8 mouse cellular contexts compared by ENCODE assay signal in the genomic region with DNA sequence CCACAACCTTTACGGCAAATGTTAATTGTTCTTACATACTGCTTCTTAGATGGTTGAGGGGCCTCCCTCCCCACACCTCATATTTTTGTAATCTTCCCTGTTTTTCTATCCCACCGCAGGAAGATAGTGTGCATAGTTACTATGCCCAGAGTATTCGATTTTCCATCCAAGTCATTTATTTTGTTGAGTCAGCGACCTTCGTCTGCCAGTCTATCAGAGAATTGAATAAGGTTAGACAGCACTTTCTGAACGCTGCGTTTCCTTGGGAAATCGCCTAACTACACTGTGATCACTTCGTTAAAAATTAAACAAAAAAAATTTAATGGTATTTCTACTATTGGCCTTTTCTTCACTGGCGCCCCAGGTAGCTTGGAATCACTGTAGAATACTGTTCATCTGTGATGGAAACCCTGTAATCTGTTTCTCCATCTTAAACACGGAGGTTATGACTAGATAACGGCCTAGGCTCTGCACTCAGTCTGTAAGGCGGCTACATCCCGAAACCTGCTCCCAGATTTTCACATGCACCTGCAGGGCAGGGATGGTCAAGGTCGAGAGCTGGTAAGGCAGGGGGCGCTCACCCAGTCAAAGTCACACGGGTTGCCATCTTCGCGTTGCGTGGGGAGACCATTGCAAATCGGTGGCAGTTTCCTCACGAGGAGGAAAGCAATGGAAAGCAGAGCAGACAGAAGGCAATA. TPM values are rescaled to one million over a fixed set of nuclear protein-coding genes. Genes with fewer than 3 reads are reported as not detected.
DNase-seq lines count a peak whose midpoint lies in the region; ATAC-seq and TF ChIP-seq lines count a peak whose summit lies in the region.

No protein-coding gene starts in this region.

- H3K4me1 ChIP-seq in heart, adult 2 months (ENCODE audit: control insufficient read depth, insufficient read depth, low read length) = peaks cover 3% of the 10 kb centered on the region; the same call in 1 of the 2 replicates
- H3K4me1 ChIP-seq in E14TG2a.4 (replicated peaks; ENCODE audit: low read depth, low read length) = peaks cover 44% of the 10 kb centered on the region
- H3K4me1 ChIP-seq in embryonic fibroblast, embryonic 13.5 days (ENCODE audit: control insufficient read depth, insufficient read depth, low read length) = peaks cover 5% of the 10 kb centered on the region; the same call in 1 of the 2 replicates
- H3K4me1 ChIP-seq in limb, embryonic 12.5 days (replicated peaks) = peaks cover 14% of the 10 kb centered on the region
- H3K4me1 ChIP-seq in neural tube, embryonic 14.5 days (ENCODE audit: control insufficient read depth, insufficient read depth, low read length) = peaks cover 20% of the 10 kb centered on the region

- H3K9me3 ChIP-seq in E14TG2a.4 (ENCODE audit: low read length) = no peaks in the 10 kb centered on the region
- H3K9me3 ChIP-seq in limb, embryonic 12.5 days = no peaks in the 10 kb centered on the region
- H3K9me3 ChIP-seq in neural tube, embryonic 14.5 days (ENCODE audit: control insufficient read depth, low read length) = no peaks in the 10 kb centered on the region

- intact Hi-C loops in heart, adult 2 months (cut with DNase I) = no loop called here
- intact Hi-C loops in heart, postnatal 36 days (cut with DNase I) = loop anchor here (5.0 kb wide), 1 partner anchor 120 kb away; a partner anchor contains a TSS

- H3K4me2 ChIP-seq in limb, embryonic 12.5 days = peak overlapping the region; percentile 76
- peak overlapping the region; percentile 51 for H3K4me2 ChIP-seq in neural tube, embryonic 14.5 days (ENCODE audit: low read depth, low read length)

- peak overlapping the region; percentile 7 for H3K27ac ChIP-seq in heart, adult 2 months
- H3K27ac ChIP-seq in embryonic fibroblast, embryonic 13.5 days (ENCODE audit: insufficient read depth, low read length) = no peak overlapping the region
- peak overlapping the region; percentile 53; the same call in 1 of the 2 replicates for H3K27ac ChIP-seq in limb, embryonic 12.5 days
- peak overlapping the region; percentile 69 for H3K27ac ChIP-seq in neural tube, embryonic 14.5 days (ENCODE audit: low read depth, low read length)

- WGBS in heart, adult 2 months = 6% methylated on average over 22 of the region's 22 CpGs
- WGBS in limb, embryonic 12.5 days = 10% methylated on average over 22 of the region's 22 CpGs
- 11% methylated on average over 21 of the region's 22 CpGs for WGBS in neural tube, embryonic 14.5 days

- peak overlapping the region; percentile 73 for H3K4me3 ChIP-seq in heart, adult 2 months
- peak overlapping the region; percentile 89 for H3K4me3 ChIP-seq in E14TG2a.4 (replicated peaks; ENCODE audit: low read length)
- H3K4me3 ChIP-seq in embryonic fibroblast, embryonic 13.5 days (ENCODE audit: insufficient read depth, low read length) = peak overlapping the region; percentile 81
- peak overlapping the region; percentile 79 for H3K4me3 ChIP-seq in limb, embryonic 12.5 days (replicated peaks)
- peak overlapping the region; percentile 98 for H3K4me3 ChIP-seq in neural tube, embryonic 14.5 days (ENCODE audit: low read depth, low read length)

- DNase-seq in heart, adult 2 months = no peak
- no peak for DNase-seq in heart, postnatal 36 days
- DNase-seq in right cerebral cortex, postnatal 4 days = no peak
- no peak for DNase-seq in adrenal gland, adult 18-20 months (ENCODE audit: low spot score in 2 of 2)

- peak; percentile 59 for TF ChIP-seq CTCF in heart, adult 2 months (IDR thresholded peaks at IDR 0.05)
- no peak for TF ChIP-seq CTCF in E14TG2a.4 (conservative IDR thresholded peaks at IDR 0.05; ENCODE audit: low read length)
- peak; percentile 52; the same call in 1 of the 2 replicates for TF ChIP-seq CTCF in embryonic fibroblast, embryonic 13.5 days (IDR thresholded peaks at IDR 0.05; ENCODE audit: borderline replicate concordance, insufficient read depth, low read length)

- TF ChIP-seq EP300 in heart, adult 2 months (IDR thresholded peaks at IDR 0.05; ENCODE audit: insufficient read depth, low read depth, low read length) = no peak

- no peak for TF ChIP-seq POLR2A in heart, adult 2 months (IDR thresholded peaks at IDR 0.05; ENCODE audit: insufficient read depth, low read depth, low read length)
- TF ChIP-seq POLR2A in embryonic fibroblast, embryonic 13.5 days (IDR thresholded peaks at IDR 0.05; ENCODE audit: low read depth, low read length) = no peak

- peak; percentile 58 for ATAC-seq in limb, embryonic 12.5 days (ENCODE audit: insufficient number of reproducible peaks, insufficient read depth, low FRiP score, low TSS enrichment, low read depth)
- peak; percentile 63 for ATAC-seq in neural tube, embryonic 14.5 days (ENCODE audit: low read depth)

- H3K36me3 ChIP-seq in heart, adult 2 months (ENCODE audit: control insufficient read depth, insufficient read depth, low read length) = no peaks in the 10 kb centered on the region; the same call in 1 of the 2 replicates
- H3K36me3 ChIP-seq in E14TG2a.4 (ENCODE audit: insufficient read depth, low read length) = peaks cover 62% of the 10 kb centered on the region
- peaks cover 51% of the 10 kb centered on the region for H3K36me3 ChIP-seq in limb, embryonic 12.5 days
- H3K36me3 ChIP-seq in neural tube, embryonic 14.5 days (ENCODE audit: control insufficient read depth, insufficient read depth, low read length) = peaks cover 16% of the 10 kb centered on the region; the same call in 1 of the 2 replicates

- peaks cover 1% of the 10 kb centered on the region; the same call in 1 of the 2 replicates for H3K79me2 ChIP-seq in heart, adult 2 months (replicated peaks; ENCODE audit: control insufficient read depth, insufficient read depth, low read length)

- H3K27me3 ChIP-seq in heart, adult 2 months (ENCODE audit: control insufficient read depth, insufficient read depth, low read length) = no peaks in the 10 kb centered on the region
- H3K27me3 ChIP-seq in E14TG2a.4 (ENCODE audit: insufficient read depth, low read length) = no peaks in the 10 kb centered on the region
- no peaks in the 10 kb centered on the region for H3K27me3 ChIP-seq in limb, embryonic 12.5 days
- no peaks in the 10 kb centered on the region for H3K27me3 ChIP-seq in neural tube, embryonic 14.5 days (ENCODE audit: control insufficient read depth, insufficient read depth, low read length)

- H3K9ac ChIP-seq in heart, adult 2 months (ENCODE audit: low read depth, low read length) = peak overlapping the region; percentile 88
- H3K9ac ChIP-seq in limb, embryonic 12.5 days (replicated peaks) = peak overlapping the region; percentile 58
- peak overlapping the region; percentile 47 for H3K9ac ChIP-seq in neural tube, embryonic 14.5 days (replicated peaks; ENCODE audit: low read depth, low read length)

RNA-seq across cellular contexts. Expression of a gene that starts 0.4 kb away (rescaled TPM):
- total RNA-seq in heart, adult 2 months (2021) = 1 to 10 TPM; 5.8 to 5.9 TPM
- not detected in 2 replicates for polyA plus RNA-seq in heart, adult 2 months (2012; rRNA removed)
- total RNA-seq in heart, postnatal 36 days (2021) = 1 to 10 TPM; 3.3 to 8.3 TPM
- not detected in 2 replicates for polyA plus RNA-seq in embryonic fibroblast, embryonic 13.5 days (2011; ENCODE audit: insufficient read length, low read depth, missing spikeins)
- not detected in 2 replicates for polyA plus RNA-seq in limb, embryonic 12.5 days (2016; fragmentation: Nextera tagmentation; extraction: Ambion mirVana)
- 0.13 TPM in 1 of 2 replicates, not detected in the other for polyA plus RNA-seq in neural tube, embryonic 14.5 days (2014; fragmentation: Nextera tagmentation; extraction: Ambion mirVana)
- not detected for total RNA-seq in adrenal gland, adult 18-20 months (2021)

RNA-seq across cellular contexts. Expression of a gene that starts 0.8 kb away (rescaled TPM):
- 10 to 100 TPM; 11.5 to 14.2 TPM for total RNA-seq in heart, adult 2 months (2021)
- 6.8 and 10.4 TPM in 2 replicates for polyA plus RNA-seq in heart, adult 2 months (2012; rRNA removed)
- 10 to 100 TPM; 11.7 to 12.2 TPM for total RNA-seq in heart, postnatal 36 days (2021)
- 21.3 and 28.0 TPM in 2 replicates for polyA plus RNA-seq in embryonic fibroblast, embryonic 13.5 days (2011; ENCODE audit: insufficient read length, low read depth, missing spikeins)
- polyA plus RNA-seq in limb, embryonic 12.5 days (2016; fragmentation: Nextera tagmentation; extraction: Ambion mirVana) = 37.4 TPM in 2 replicates
- 61.5 and 64.5 TPM in 2 replicates for polyA plus RNA-seq in neural tube, embryonic 14.5 days (2014; fragmentation: Nextera tagmentation; extraction: Ambion mirVana)
- 10 to 100 TPM; 22.7 to 25.9 TPM for total RNA-seq in adrenal gland, adult 18-20 months (2021)

RNA-seq across cellular contexts. Expression of a gene that starts 1.5 kb away (rescaled TPM):
- 100 to 1,000 TPM; 105 to 115 TPM for total RNA-seq in heart, adult 2 months (2021)
- 148 and 203 TPM in 2 replicates for polyA plus RNA-seq in heart, adult 2 months (2012; rRNA removed)
- 100 to 1,000 TPM; 100 to 134 TPM for total RNA-seq in heart, postnatal 36 days (2021)
- polyA plus RNA-seq in embryonic fibroblast, embryonic 13.5 days (2011; ENCODE audit: insufficient read length, low read depth, missing spikeins) = 53.3 and 71.2 TPM in 2 replicates
- 115 and 118 TPM in 2 replicates for polyA plus RNA-seq in limb, embryonic 12.5 days (2016; fragmentation: Nextera tagmentation; extraction: Ambion mirVana)
- polyA plus RNA-seq in neural tube, embryonic 14.5 days (2014; fragmentation: Nextera tagmentation; extraction: Ambion mirVana) = 311 and 342 TPM in 2 replicates
- total RNA-seq in adrenal gland, adult 18-20 months (2021) = 100 to 1,000 TPM; 146 to 179 TPM

RNA-seq across cellular contexts. Expression of a gene that starts 6.8 kb away (rescaled TPM):
- 10 to 100 TPM; 21.8 to 28.0 TPM for total RNA-seq in heart, adult 2 months (2021)
- 18.0 and 19.6 TPM in 2 replicates for polyA plus RNA-seq in heart, adult 2 months (2012; rRNA removed)
- 10 to 100 TPM; 26.2 to 29.6 TPM for total RNA-seq in heart, postnatal 36 days (2021)
- 106 and 122 TPM in 2 replicates for polyA plus RNA-seq in embryonic fibroblast, embryonic 13.5 days (2011; ENCODE audit: insufficient read length, low read depth, missing spikeins)
- polyA plus RNA-seq in limb, embryonic 12.5 days (2016; fragmentation: Nextera tagmentation; extraction: Ambion mirVana) = 438 and 451 TPM in 2 replicates
- polyA plus RNA-seq in neural tube, embryonic 14.5 days (2014; fragmentation: Nextera tagmentation; extraction: Ambion mirVana) = 163 and 181 TPM in 2 replicates
- 10 to 100 TPM; 21.9 to 28.8 TPM for total RNA-seq in adrenal gland, adult 18-20 months (2021)

RNA-seq across cellular contexts. Expression of a gene that starts 18.5 kb away (rescaled TPM):
- total RNA-seq in heart, adult 2 months (2021) = not detected
- polyA plus RNA-seq in heart, adult 2 months (2012; rRNA removed) = not detected in 2 replicates
- total RNA-seq in heart, postnatal 36 days (2021) = under 1 TPM in 1 of 2 experiments, not detected in 1; 0.08 TPM
- polyA plus RNA-seq in embryonic fibroblast, embryonic 13.5 days (2011; ENCODE audit: insufficient read length, low read depth, missing spikeins) = not detected in 2 replicates
- polyA plus RNA-seq in limb, embryonic 12.5 days (2016; fragmentation: Nextera tagmentation; extraction: Ambion mirVana) = 0.35 and 0.53 TPM in 2 replicates
- polyA plus RNA-seq in neural tube, embryonic 14.5 days (2014; fragmentation: Nextera tagmentation; extraction: Ambion mirVana) = 0.24 and 0.44 TPM in 2 replicates
- total RNA-seq in adrenal gland, adult 18-20 months (2021) = under 1 TPM in 1 of 2 experiments, not detected in 1; 0.10 TPM
